Mouse (Mus musculus) small intestine, adult 2 months (tissue): ENCODE results near the gene Rbmxl2.

ENCODE experiments used
- CTCF ChIP-seq: fragments of 200-500 bp; IDR thresholded peaks from 2 replicates; pipeline ENCODE4 v1.5.1; 2012; ENCODE audit warnings: low read depth, mild to moderate bottlenecking, control low read depth, inconsistent platforms, low read length, moderate library complexity, mixed read lengths; ENCODE audit not compliant: insufficient replicate concordance, insufficient read length; ENCODE audit errors: extremely low read depth
- POLR2A ChIP-seq: fragments of 200-500 bp; IDR thresholded peaks from 2 replicates; pipeline ENCODE4 v1.6.1; 2012; ENCODE audit warnings: low read depth, mild to moderate bottlenecking, control low read depth, inconsistent platforms, low read length, moderate library complexity

GRCm38 (mm10) chr7:107207843-107208242 is 1.4 kb upstream of the Rbmxl2 start:
- no peak for TF ChIP-seq CTCF
- TF ChIP-seq POLR2A: no peak
